Mouse (Mus musculus) central nervous system, embryonic 14 days (tissue): Measurements from ENCODE around the gene Lipo2. TPM values are rescaled to one million over a fixed set of nuclear protein-coding genes. Genes with fewer than 3 reads are reported as not detected.

Experiments used
- polyA plus RNA-seq: library from polyadenylated mRNA; depleted of rRNA; stranded (reverse); fragments of >200 nt; gene quantifications from 2 replicates; pipeline ENCODE4 v1.2.3, GENCODE M21; 2012; rRNA removed

Lipo2 gene
- polyA plus RNA-seq = 0.31 and 0.39 TPM in 2 replicates

DNA sequence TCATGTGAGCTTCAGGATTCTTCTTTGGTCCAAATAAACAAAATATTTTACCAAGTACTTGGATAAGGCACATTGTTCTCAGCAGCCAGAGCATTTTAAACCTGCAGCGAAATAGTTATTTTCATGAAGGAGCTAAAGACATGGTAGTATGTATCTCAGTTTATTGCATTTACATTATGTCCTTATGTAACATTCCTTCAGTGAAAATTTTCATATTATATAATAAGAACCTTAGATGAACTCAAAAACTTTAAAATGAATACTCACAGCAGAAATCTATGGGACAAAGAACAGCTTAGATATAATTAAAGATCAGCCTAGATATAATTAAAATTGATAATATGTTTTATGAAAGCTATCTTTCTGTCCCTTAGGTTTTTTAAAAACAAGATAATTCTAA, at the start of gene Lipo2:
Gene Lipo2, minus strand, starts transcription at position 101 of the 400 bp plus-strand sequence.

DNA sequence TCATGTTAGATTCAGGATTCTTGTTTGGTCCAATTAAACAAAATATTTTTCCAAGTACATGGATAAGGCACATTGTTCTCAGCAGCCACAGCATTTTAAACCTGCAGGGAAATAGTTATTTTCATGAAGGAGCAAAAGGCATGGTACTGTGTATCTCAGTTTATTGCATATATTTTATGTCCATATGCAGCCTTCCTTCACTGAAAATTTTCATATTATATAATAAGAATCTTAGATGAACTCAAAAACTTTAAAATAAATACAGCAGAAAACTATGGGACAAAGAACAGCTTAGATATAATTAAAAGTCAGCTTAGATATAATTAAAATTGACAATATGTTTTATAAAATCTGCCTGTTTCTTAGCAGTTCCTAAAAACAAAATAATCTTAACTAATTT, 36.2 kb upstream of the Lipo2 start, which contains the start of gene Lipo1:
Gene Lipo1, minus strand, starts transcription at position 101 of the 400 bp plus-strand sequence.

DNA sequence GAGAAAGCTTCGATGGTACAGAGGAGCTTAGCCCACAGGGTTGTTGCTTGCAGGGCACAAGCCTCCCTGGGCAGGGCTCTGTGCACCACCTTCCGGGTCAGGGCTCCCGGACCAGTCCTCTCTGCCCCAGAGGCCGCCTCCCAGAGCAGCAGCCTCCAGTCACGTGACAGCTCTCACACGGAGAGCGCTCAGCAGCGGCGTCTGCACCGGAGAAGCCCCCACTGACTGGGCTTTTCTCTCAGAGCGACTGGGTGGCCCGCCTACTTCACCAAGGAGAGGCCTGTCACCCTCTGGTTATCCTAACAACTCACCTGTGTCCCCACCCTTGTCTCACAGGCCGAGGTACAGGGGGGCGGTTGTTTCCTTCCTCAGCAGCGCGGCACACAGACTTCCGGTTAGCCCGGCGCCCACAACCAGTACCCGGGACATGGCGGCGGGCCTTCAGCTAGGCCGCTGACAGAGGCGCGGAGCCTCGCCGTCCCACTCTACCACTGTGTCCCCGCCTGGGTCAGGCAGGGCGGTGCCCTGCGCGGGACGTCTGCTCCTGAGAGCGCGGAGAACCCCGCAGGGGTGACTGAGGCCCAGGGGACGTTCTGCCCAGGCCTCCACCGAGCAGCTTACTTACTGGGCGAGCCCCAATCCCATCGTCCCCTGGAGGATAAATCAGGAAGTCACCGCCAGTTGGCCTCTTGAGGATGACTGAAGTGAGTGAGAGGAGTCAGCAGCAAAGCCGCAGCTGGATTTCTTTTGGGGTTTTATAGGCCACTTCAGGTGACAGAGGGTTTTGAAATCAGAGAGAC, 10.3 kb upstream of the Lipo2 start, which contains the start of gene Lipo3:
Gene Lipo3, minus strand, starts transcription at position 665 of the 800 bp plus-strand sequence.

Other genes with a start within 250 kb of the Lipo2 start
- not detected in 2 replicates for gene Lipo4, start 233.6 kb downstream of the Lipo2 start, polyA plus RNA-seq
- gene Gm8978, start 126.1 kb downstream of the Lipo2 start, polyA plus RNA-seq = not detected in 2 replicates
- 7.4 TPM in 2 replicates for gene Lipo3, start 10.6 kb upstream of the Lipo2 start, polyA plus RNA-seq
- gene Lipo1, start 36.1 kb upstream of the Lipo2 start, polyA plus RNA-seq = not detected in 2 replicates
- gene Lipf, start 209.8 kb upstream of the Lipo2 start, polyA plus RNA-seq = not detected in 2 replicates